Mouse (Mus musculus) liver, adult 2 months (tissue): Measurements from ENCODE around the gene Chn2. TPM values are rescaled to one million over a fixed set of nuclear protein-coding genes. Genes with fewer than 3 reads are reported as not detected.
A peak's percentile ranks its signal among the peaks of the same experiment; 100 is the strongest.

ENCODE experiments used
- DNase-seq: peaks from one replicate; pipeline ENCODE4 v3.0.0-alpha.2; 2011; ENCODE audit warnings: low read depth, low spot score; ENCODE audit errors: extremely low read depth
- H3K27ac ChIP-seq: fragments of 200-500 bp; replicated peaks from 2 replicates; pipeline ENCODE4 v1.5.1; 2012; ENCODE audit warnings: low read depth, mild to moderate bottlenecking, control low read depth, inconsistent platforms, low read length; ENCODE audit not compliant: insufficient read depth
- H3K27me3 ChIP-seq: fragments of 200-500 bp; 2 replicates; pipeline ENCODE4 v1.6.1; 2012; ENCODE audit warnings: mild to moderate bottlenecking, moderate library complexity, low read length, inconsistent platforms; ENCODE audit not compliant: control insufficient read depth, insufficient read depth
- H3K36me3 ChIP-seq: fragments of 200-500 bp; 2 replicates; pipeline ENCODE4 v1.6.1; 2012; ENCODE audit warnings: low read length, inconsistent platforms; ENCODE audit not compliant: control insufficient read depth, insufficient read depth
- H3K4me1 ChIP-seq: fragments of 200-500 bp; 2 replicates; pipeline ENCODE4 v1.6.1; 2011; ENCODE audit warnings: low read length; ENCODE audit not compliant: control insufficient read depth, insufficient read depth
- H3K4me3 ChIP-seq: fragments of 200-500 bp; 2 replicates; pipeline ENCODE4 v1.5.1; 2011; ENCODE audit warnings: low read depth, mild to moderate bottlenecking, control low read depth, low read length, moderate library complexity; ENCODE audit not compliant: insufficient read depth
- H3K79me2 ChIP-seq: fragments of 200-500 bp; 2 replicates; pipeline ENCODE4 v1.6.1; 2012; ENCODE audit warnings: inconsistent platforms, mild to moderate bottlenecking, low read length, moderate library complexity; ENCODE audit not compliant: control insufficient read depth, insufficient read depth
- H3K9ac ChIP-seq: fragments of 200-500 bp; 2 replicates; pipeline ENCODE4 v1.6.1; 2012; ENCODE audit warnings: low read depth, mild to moderate bottlenecking, control low read depth, inconsistent platforms, low read length
- CTCF ChIP-seq: fragments of 200-500 bp; IDR thresholded peaks from 2 replicates; pipeline ENCODE4 v1.5.1; 2011; ENCODE audit warnings: low read depth, low read length, control low read depth
- POLR2A ChIP-seq: fragments of 200-500 bp; IDR thresholded peaks from 2 replicates; pipeline ENCODE4 v1.6.1; 2011; ENCODE audit warnings: low read length, control low read depth; ENCODE audit not compliant: insufficient read depth; ENCODE audit errors: extremely low read depth
- WGBS: fragments of 180-500 bp; shearing (Covaris S2); methylation state at CpG from one replicate; pipeline ENCODE4 v1.1.7; 2018; 5-methylcytosine and 5-hydroxymethylcytosine counted together
- polyA plus RNA-seq: library from polyadenylated mRNA; depleted of rRNA; stranded (reverse); fragments of >200 nt; gene quantifications from 2 replicates; pipeline ENCODE4 v1.2.3, GENCODE M21; 2012
- total RNA-seq: library from RNA; depleted of rRNA; stranded (reverse); fragments of >200 nt; gene quantifications from 2 replicates; pipeline ENCODE4 v1.2.3, GENCODE M21; 2014

The Chn2 gene
- total and polyA plus RNA-seq, 2 experiments = 37.3 to 46.2 TPM

- H3K4me1 ChIP-seq = peaks cover 15% of the 10 kb centered on the region
- H3K36me3 ChIP-seq = no peaks in the 10 kb centered on the region
- no peak overlapping the region for H3K27ac ChIP-seq
- no peak for TF ChIP-seq POLR2A
- TF ChIP-seq CTCF = no peak
- H3K9ac ChIP-seq = no peak overlapping the region
- no peaks in the 10 kb centered on the region for H3K27me3 ChIP-seq
- H3K4me3 ChIP-seq = no peak overlapping the region
- DNase-seq = peak; percentile 85
- no peaks in the 10 kb centered on the region for H3K79me2 ChIP-seq
- WGBS = 51% methylated on average over 10 of the region's 10 CpGs
These were observed 290.8 kb downstream of the Chn2 start for GRCm38 (mm10) chr6:54330166-54330565.

DNA sequence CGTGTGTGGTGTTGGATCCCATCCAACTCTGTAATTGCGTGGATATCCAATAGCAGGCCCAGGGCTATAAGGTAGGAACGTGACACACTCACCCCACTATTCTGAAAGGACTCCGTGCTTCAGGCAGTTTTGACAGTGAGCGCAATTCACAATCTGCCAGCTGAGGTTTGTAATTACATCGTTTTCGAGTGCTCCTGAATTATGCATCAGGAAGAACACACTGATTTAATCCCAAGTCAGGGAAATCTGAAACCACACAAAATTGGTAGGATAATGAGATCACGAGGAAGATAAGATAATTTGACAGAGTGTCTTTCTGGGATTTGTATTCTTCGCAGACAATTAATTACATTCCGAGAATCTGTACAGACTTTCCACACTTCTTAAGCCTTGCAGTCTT, 292.4 kb downstream of the Chn2 start:
- no peaks in the 10 kb centered on the region for H3K79me2 ChIP-seq
- H3K9ac ChIP-seq = no peak overlapping the region
- peaks cover 13% of the 10 kb centered on the region for H3K4me1 ChIP-seq
- no peaks in the 10 kb centered on the region for H3K27me3 ChIP-seq
- no peak for DNase-seq
- H3K4me3 ChIP-seq = no peak overlapping the region
- 68% methylated on average over 10 of the region's 10 CpGs for WGBS
- H3K27ac ChIP-seq = no peak overlapping the region
- TF ChIP-seq CTCF = no peak
- TF ChIP-seq POLR2A = no peak
- H3K36me3 ChIP-seq = no peaks in the 10 kb centered on the region

- WGBS = 65% methylated on average over 8 of the region's 8 CpGs
These were observed 292.8 kb downstream of the Chn2 start for GRCm38 (mm10) chr6:54332203-54332602.

DNA sequence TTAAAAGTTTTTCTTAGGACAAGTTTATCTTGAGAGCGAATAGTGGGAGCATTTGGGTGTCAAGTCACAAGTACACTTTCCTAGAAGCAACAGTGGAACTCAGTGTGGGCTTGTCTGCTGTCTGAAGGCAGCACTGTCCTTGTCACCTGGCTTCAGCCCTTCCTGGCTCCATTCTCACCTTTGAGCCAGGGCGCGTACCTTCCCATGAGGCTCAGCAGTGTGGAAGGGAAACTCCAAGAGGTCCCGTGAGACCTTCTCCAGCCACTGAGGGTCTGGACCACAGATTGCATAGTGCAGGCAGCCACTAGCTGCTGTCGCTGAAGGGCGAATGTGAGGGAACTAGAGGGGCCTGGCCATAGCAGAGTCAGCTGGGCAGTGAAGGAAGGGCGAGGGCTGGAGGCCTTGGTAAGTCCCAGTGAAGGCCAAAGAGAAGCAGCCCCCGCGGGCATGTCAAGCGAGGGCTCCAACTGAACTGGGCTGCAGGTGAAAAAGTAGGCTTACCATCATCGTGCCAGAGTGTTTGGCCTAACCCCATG, 293.8 kb downstream of the Chn2 start:
- TF ChIP-seq POLR2A (no peak), CTCF (no peak)
- Histone ChIP-seq H3K9ac (no peak overlapping the region), H3K27me3 (no peaks in the 10 kb centered on the region), H3K27ac (no peak overlapping the region), H3K4me1 (peaks cover 3% of the 10 kb centered on the region; the same call in 1 of the 2 replicates), H3K36me3 (no peaks in the 10 kb centered on the region), H3K79me2 (no peaks in the 10 kb centered on the region), H3K4me3 (no peak overlapping the region)
- no peak for DNase-seq
- 86% methylated on average over 11 of the region's 11 CpGs for WGBS

More at GRCm38 (mm10) chr6:54332203-54332602, 292.8 kb downstream of the Chn2 start:
- no peak for DNase-seq
- Histone ChIP-seq H3K27me3 (no peaks in the 10 kb centered on the region), H3K27ac (no peak overlapping the region), H3K4me1 (peaks cover 9% of the 10 kb centered on the region), H3K36me3 (no peaks in the 10 kb centered on the region), H3K79me2 (no peaks in the 10 kb centered on the region), H3K9ac (no peak overlapping the region), H3K4me3 (no peak overlapping the region)
- TF ChIP-seq CTCF = no peak
- no peak for TF ChIP-seq POLR2A

GRCm38 (mm10) chr6:54333652-54334396, 294.5 kb downstream of the Chn2 start:
- H3K79me2 ChIP-seq = no peaks in the 10 kb centered on the region
- no peak overlapping the region for H3K9ac ChIP-seq
- H3K36me3 ChIP-seq = no peaks in the 10 kb centered on the region
- no peak overlapping the region for H3K4me3 ChIP-seq
- H3K4me1 ChIP-seq = peaks cover 3% of the 10 kb centered on the region; the same call in 1 of the 2 replicates
- no peak overlapping the region for H3K27ac ChIP-seq
- no peak for DNase-seq
- WGBS = 68% methylated on average over 9 of the region's 9 CpGs
- TF ChIP-seq POLR2A (no peak), CTCF (no peak)
- H3K27me3 ChIP-seq = no peaks in the 10 kb centered on the region

- Histone ChIP-seq H3K27ac (no peak overlapping the region), H3K4me3 (no peak overlapping the region), H3K79me2 (no peaks in the 10 kb centered on the region), H3K4me1 (no peaks in the 10 kb centered on the region), H3K36me3 (no peaks in the 10 kb centered on the region), H3K27me3 (no peaks in the 10 kb centered on the region), H3K9ac (no peak overlapping the region)
- 96% methylated on average over 6 of the region's 6 CpGs for WGBS
- DNase-seq = no peak
- TF ChIP-seq CTCF (no peak), POLR2A (no peak)
These were observed 298.0 kb downstream of the Chn2 start for GRCm38 (mm10) chr6:54337321-54337720.
